Mouse (Mus musculus) mature B cell (primary cell): ENCODE measurements around the gene Rftn1.

Source experiments
- in situ Hi-C: fragments of 300-500 bp; cut with MboI; formaldehyde crosslinking; loops from 2 replicates; pipeline ENCODE4 v1.14.3; 2019

Gene Rftn1

DNA sequence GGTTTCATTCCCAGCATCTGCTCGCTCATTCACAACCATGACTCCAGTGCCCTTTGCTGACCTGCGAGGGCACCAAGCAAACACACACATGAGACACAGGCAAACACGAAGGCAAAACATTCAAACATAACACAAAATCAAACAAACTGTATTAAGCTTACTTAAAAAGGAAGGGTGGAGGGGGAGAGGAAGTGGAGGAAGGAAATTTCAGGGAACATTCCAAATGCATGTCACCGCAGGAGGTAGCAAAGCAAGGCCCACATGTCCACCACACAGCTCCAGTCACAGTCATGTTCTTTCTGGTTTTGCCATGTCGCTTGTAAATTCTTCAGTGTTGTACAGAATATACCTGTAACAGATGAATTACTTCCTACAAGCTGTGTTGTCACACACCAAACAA lies 207.0 kb downstream of the Rftn1 start:
- in situ Hi-C loops = no loop called here

- in situ Hi-C loops = no loop called here
These were observed 207.7 kb downstream of the Rftn1 start for GRCm38 (mm10) chr17:49982611-49983390.

DNA sequence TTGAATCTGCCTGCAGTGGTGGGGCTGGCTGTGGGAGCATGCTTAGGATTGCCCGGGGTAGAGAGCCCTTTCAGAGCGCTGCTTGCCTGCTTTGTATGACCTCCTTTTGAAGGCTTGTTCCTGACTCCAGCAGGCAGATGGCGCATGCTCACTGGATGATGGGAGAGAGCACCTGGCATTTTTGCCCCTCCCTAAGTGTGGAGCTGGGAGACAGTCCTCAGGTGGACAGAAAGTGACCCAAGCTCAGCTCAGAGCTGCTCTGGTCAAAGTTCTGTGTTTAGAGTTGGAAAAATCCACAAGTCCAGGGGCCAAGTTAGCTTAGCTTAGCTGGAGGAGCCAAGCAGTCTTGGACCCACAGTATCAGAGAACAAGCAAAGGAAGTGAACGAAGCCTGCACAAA lies 208.9 kb downstream of the Rftn1 start:
- in situ Hi-C loops = no loop called here

- in situ Hi-C loops = no loop called here
These were observed 210.7 kb downstream of the Rftn1 start for GRCm38 (mm10) chr17:49979761-49980285.

DNA sequence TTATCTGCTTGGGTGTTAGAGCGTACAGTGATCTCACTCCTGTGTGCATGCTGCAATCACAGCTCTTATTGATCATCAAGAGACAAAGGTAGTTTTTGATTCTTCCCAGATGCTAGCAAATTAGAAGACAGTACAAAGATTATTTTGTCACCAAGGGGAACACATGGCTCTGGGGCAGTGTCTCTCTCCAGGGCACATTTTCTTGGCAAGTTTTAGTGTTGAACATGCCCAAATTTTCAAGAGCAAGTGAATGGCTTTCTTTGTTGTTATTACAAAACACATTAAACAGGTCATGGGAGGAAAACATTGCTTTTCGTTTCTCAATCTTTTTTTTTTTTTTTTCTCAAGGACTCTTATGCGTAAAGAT lies 213.1 kb downstream of the Rftn1 start:
- in situ Hi-C loops = no loop called here

DNA sequence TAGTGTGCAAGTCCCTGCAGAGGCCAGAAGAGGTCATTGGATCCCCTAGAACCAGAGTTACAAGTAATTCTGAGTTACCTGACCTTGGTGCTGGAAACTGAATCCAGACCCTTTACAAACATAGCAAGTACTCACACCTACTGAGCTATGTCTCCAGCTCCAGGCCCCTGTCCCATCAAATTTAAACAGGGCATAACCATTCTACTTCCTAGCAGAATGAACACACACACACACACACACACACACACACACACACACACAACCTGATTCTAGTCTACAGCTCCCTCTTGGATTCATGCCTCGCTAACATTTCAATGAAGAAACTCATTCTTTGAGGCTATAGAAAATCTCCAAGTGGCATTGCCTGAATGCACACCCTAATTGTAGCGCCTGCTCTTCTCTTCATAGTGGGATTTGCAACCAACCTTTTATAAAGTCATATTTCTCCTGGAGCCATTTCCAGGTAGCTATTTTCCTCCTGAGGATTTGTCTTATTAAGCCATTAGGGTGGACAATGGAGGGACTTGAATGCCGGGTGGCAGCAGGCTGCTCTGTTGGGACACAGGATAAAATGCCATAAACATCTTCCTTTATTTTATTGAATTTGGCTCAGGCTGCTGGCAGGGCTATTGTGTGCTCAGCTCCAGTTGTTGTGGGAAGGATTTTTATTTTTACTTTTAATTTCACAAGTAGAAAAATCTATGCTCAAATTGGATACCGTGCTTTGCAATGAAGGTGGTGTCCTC lies 213.6 kb downstream of the Rftn1 start:
- in situ Hi-C loops = no loop called here

- in situ Hi-C loops = no loop called here
These were observed 215.0 kb downstream of the Rftn1 start for GRCm38 (mm10) chr17:49975481-49975880.

- in situ Hi-C loops = loop anchor here (25.0 kb wide), 1 partner anchor 812 kb away; no protein-coding TSS in a partner anchor
These were observed 215.5 kb downstream of the Rftn1 start for GRCm38 (mm10) chr17:49974996-49975395.

GRCm38 (mm10) chr17:49972164-49972563 lies 218.3 kb downstream of the Rftn1 start:
- in situ Hi-C loops = loop anchor here (25.0 kb wide), 1 partner anchor 815 kb away; no protein-coding TSS in a partner anchor

GRCm38 (mm10) chr17:49971057-49971456 lies 219.4 kb downstream of the Rftn1 start:
- in situ Hi-C loops = loop anchor here (25.0 kb wide), 1 partner anchor 816 kb away; no protein-coding TSS in a partner anchor

DNA sequence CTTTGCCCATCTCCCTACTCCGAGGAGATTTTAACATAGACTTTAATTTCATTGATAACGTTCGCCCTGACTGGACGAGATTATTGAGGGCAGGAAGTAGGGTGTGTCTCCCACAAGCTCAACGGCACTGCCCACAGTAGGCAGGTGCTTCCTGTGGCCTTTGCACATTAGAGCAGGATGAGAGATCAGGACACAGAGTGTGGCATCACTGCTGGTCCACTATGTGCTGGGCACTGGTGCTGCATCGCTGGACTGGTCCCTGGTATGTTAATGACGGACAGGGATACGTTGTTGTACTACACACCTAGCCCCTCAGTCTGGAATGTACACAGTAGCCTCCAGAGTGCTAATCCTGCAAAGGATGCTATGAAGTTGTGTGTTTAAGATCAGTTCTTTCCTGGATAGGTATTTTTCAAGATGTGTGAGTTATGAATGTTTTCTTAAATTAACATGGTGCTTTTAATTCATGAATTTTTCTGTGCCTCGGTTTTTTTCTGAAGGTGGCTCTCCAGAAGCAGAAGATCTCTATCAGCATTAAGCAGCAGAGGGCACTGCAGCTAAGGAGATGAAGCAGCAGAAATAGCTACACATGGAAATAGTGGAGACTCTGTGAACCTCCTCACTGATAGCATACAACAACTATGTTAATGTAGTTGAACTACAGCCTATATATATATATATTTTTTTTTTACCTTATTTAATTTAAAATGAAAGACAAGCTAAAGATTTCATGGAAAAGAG lies 221.8 kb downstream of the Rftn1 start:
- in situ Hi-C loops = loop anchor here (25.0 kb wide), 1 partner anchor 819 kb away; no protein-coding TSS in a partner anchor

DNA sequence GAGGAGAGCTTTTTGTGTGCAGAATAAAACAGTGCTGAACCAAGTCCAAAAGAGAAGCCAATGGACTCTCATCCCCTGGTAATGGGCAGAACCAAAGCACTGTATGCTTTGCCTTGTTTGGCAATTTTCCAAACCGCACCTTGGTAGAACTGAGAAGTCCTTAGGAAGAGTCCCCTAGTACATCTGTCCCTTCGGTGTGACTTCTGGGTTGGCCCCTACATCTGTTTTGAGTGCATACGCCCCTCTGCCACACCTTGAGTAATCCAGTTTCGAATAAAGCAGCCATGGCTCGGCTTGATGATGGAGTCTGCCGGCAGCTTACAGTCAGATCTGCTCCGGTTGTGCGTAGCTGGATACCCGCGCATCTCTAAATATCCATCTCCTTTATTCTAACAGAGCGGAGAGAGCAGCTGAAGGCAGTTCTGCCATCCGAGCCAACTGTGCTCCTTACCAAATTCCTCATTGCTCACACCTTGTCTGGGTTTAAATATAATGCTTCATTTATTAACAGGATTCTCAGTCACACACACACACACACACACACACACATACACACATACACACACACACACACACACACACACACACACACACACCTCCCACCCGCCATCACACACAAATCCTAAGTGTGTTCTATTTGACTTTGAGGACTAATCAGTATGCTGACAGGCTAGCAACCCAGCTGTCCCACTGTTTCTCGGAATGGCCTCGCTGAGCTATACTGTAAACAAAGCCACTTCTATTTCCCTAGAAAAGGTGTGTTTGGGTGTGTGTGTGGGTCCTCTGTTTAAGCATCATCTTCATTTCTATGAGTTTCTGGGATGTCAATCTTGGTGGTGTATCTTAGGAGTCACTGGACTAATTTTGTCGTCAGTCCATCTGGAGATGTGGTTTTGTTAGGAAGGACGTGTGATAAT lies 224.4 kb downstream of the Rftn1 start:
- in situ Hi-C loops = loop anchor here (25.0 kb wide), 1 partner anchor 821 kb away; no protein-coding TSS in a partner anchor

- in situ Hi-C loops = loop anchor here (25.0 kb wide), 1 partner anchor 822 kb away; no protein-coding TSS in a partner anchor
These were observed 225.4 kb downstream of the Rftn1 start for GRCm38 (mm10) chr17:49965035-49965434.

GRCm38 (mm10) chr17:49964471-49964870 lies 226.0 kb downstream of the Rftn1 start:
- in situ Hi-C loops = loop anchor here (5.0 to 25.0 kb wide), 2 partner anchors 273 to 823 kb away; no protein-coding TSS in a partner anchor

GRCm38 (mm10) chr17:49959021-49959420 lies 231.5 kb downstream of the Rftn1 start:
- in situ Hi-C loops = loop anchor here (25.0 kb wide), 1 partner anchor 828 kb away; no protein-coding TSS in a partner anchor

DNA sequence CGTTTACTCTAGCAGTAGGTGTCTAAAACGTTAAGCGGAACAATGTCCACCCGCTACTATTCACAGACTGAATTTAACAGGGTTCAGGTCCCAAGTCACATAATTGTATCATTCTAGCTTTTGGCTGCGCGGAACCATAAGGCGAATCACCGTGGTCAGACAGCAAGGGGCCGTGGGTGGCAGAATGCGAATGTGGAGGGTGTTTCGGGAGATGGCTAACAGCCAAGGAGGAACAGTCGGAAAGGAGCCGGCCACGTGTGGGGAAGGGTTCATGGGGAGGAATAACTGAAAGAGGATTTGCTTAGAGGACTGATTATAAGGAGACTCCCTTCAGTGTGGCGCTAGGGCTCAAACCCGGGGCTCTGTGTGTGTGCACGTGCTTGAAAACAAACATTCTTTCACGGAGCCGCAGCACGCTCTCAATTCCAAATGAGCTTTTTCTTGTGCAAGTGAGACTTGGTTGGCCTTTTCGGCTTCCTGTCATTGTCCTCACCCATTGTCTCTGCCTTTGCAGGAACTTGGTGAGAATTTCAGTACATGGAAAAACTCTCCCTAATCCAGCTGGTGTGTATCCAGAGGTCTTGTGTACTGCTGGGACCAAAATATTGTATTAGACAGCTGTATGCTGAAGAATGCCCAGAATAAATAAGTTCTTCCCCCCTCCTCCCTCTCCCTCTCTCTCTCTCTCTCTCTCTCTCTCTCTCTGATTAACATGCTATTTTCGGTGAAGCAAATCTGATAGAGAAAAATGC lies 238.4 kb downstream of the Rftn1 start:
- in situ Hi-C loops = loop anchor here (25.0 kb wide), 1 partner anchor 835 kb away; no protein-coding TSS in a partner anchor

DNA sequence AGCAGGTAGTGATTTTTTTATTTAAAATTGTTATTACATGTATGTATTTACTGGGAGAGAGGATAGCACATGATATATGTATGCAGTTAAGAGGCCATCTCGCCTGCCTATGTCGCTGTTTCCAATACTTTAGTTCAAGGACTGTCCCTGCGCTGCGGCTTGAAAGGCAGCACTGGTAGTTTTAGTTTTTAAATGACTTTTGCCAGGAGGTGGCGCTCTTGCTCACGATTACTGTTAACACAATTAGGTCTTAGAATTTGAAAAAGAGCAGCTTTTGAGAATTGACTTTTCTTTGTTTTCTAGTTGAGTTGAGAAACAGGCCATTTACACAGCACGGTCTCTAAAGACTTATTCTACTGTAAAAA lies 239.0 kb downstream of the Rftn1 start:
- in situ Hi-C loops = loop anchor here (25.0 kb wide), 1 partner anchor 836 kb away; no protein-coding TSS in a partner anchor

GRCm38 (mm10) chr17:49942674-49943073 lies 247.8 kb downstream of the Rftn1 start:
- in situ Hi-C loops = no loop called here
